Mouse (Mus musculus): Measurements from ENCODE around the gene Glb1l. TPM values are rescaled to one million over a fixed set of nuclear protein-coding genes. Genes with fewer than 3 reads are reported as not detected.
A peak's percentile ranks its signal among the peaks of the same experiment; 100 is the strongest.

Glb1l gene
- polyA plus RNA-seq, 1 experiment = 27.1 TPM

- no peak for TF ChIP-seq CTCF (IDR thresholded peaks at IDR 0.05; ENCODE audit: low read depth, low read length)
- Histone ChIP-seq H3K4me1 (ENCODE audit: control insufficient read depth, insufficient read depth, low read length) (peaks cover 43% of the 10 kb centered on the region), H3K27ac (ENCODE audit: insufficient read depth, low read depth, low read length) (no peak overlapping the region), H3K4me3 (ENCODE audit: insufficient read depth, low read length) (peak overlapping the region; percentile 96)
These were observed 612 bp upstream of the Glb1l start for GRCm38 (mm10) chr1:75211141-75211708.

DNA sequence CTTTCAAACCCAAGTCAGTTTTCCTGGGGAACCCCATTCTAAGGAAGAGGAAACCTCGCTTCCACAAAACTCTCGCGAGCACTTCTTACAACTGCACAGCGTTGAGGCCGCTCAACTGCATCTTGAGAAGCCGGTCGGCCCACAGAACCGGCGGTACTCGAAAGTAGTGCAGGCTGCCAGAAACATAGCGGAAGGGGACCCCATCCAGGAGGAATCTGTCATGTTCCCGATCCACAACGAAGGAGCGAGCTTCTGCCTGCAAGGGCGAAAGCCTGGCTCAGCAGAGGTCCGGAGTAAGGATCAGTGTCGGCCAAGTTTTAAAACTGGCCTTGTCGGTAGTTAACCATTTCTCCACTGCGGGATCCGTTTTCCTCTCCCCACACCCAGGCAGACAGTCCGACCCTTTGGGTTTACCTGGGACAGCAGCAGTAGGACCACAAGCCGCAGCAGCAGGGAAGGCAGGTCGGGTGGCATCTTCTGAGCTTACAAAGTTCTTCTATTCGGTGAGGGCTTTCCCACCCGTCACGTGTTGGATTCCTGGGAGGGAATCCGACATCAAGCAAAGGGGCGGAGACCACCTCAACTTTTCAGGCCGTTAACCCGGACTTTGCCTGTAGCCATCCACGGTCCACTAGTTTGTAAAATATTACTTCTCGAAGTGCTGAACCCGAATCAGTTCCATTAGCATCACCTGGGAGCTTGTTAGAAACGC is 1.5 kb downstream of the Glb1l start:
- TF ChIP-seq CTCF (IDR thresholded peaks at IDR 0.05; ENCODE audit: low read depth, low read length) = no peak
- TF ChIP-seq POLR2A (IDR thresholded peaks at IDR 0.05; ENCODE audit: borderline replicate concordance, low read depth, low read length) = no peak
- H3K27ac ChIP-seq (ENCODE audit: insufficient read depth, low read depth, low read length) = no peak overlapping the region
- peak overlapping the region; percentile 59 for H3K4me3 ChIP-seq (ENCODE audit: insufficient read depth, low read length)
- peaks cover 28% of the 10 kb centered on the region for H3K4me1 ChIP-seq (ENCODE audit: control insufficient read depth, insufficient read depth, low read length)

GRCm38 (mm10) chr1:75201236-75201635 is 9.4 kb downstream of the Glb1l start:
- H3K4me1 ChIP-seq (ENCODE audit: control insufficient read depth, insufficient read depth, low read length) = no peaks in the 10 kb centered on the region
- no peak overlapping the region for H3K4me3 ChIP-seq (ENCODE audit: insufficient read depth, low read length)
- TF ChIP-seq POLR2A (IDR thresholded peaks at IDR 0.05; ENCODE audit: borderline replicate concordance, low read depth, low read length) (no peak), CTCF (IDR thresholded peaks at IDR 0.05; ENCODE audit: low read depth, low read length) (no peak)
- no peak overlapping the region for H3K27ac ChIP-seq (ENCODE audit: insufficient read depth, low read depth, low read length)

DNA sequence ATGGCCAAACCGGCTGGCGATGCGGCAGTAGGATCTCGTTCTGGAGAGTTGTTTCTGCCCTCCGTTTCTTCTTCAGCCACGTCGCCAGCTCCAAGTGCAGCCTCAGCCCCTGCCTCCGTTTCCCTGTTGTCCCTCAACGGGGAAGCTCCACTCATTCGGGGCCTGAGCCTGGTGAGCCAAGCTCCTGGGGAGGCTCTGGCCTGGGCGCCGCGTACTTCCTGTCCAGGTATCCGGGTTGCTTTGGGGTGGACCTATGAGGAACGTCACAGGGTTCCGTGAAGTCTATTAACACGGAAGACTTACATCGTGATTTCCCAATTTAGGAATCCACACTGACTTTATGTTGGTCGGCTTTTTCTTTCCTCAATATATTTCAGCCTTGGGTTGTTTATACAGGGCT is 18.2 kb downstream of the Glb1l start:
- Histone ChIP-seq H3K4me1 (ENCODE audit: control insufficient read depth, insufficient read depth, low read length) (peaks cover 29% of the 10 kb centered on the region), H3K27ac (ENCODE audit: insufficient read depth, low read depth, low read length) (peak overlapping the region; percentile 89), H3K4me3 (ENCODE audit: insufficient read depth, low read length) (peak overlapping the region; percentile 90)
- no peak for TF ChIP-seq POLR2A (IDR thresholded peaks at IDR 0.05; ENCODE audit: borderline replicate concordance, low read depth, low read length)
- no peak for TF ChIP-seq CTCF (IDR thresholded peaks at IDR 0.05; ENCODE audit: low read depth, low read length)

GRCm38 (mm10) chr1:75191622-75192402 is 18.8 kb downstream of the Glb1l start, which contains the start of the genes Ankzf1 and Atg9a:
TSS of gene Ankzf1 (plus strand) at chr1:75192151.
TSS of gene Atg9a (minus strand) at chr1:75192196.
- H3K27ac ChIP-seq (ENCODE audit: insufficient read depth, low read depth, low read length) = peak within 1 kb of the TSS; percentile 89
- TF ChIP-seq POLR2A (IDR thresholded peaks at IDR 0.05; ENCODE audit: borderline replicate concordance, low read depth, low read length) = peak; percentile 79; the same call in 1 of the 2 replicates
- no peak for TF ChIP-seq CTCF (IDR thresholded peaks at IDR 0.05; ENCODE audit: low read depth, low read length)
- peak within 1 kb of the TSS; percentile 90 for H3K4me3 ChIP-seq (ENCODE audit: insufficient read depth, low read length)
- peaks cover 32% of the 10 kb centered on the region for H3K4me1 ChIP-seq (ENCODE audit: control insufficient read depth, insufficient read depth, low read length)

- peak overlapping the region; percentile 76 for H3K4me3 ChIP-seq (ENCODE audit: insufficient read depth, low read length)
- peaks cover 32% of the 10 kb centered on the region for H3K4me1 ChIP-seq (ENCODE audit: control insufficient read depth, insufficient read depth, low read length)
- no peak overlapping the region for H3K27ac ChIP-seq (ENCODE audit: insufficient read depth, low read depth, low read length)
- no peak for TF ChIP-seq CTCF (IDR thresholded peaks at IDR 0.05; ENCODE audit: low read depth, low read length)
- no peak for TF ChIP-seq POLR2A (IDR thresholded peaks at IDR 0.05; ENCODE audit: borderline replicate concordance, low read depth, low read length)
These were observed 19.4 kb downstream of the Glb1l start for GRCm38 (mm10) chr1:75191258-75191621.

GRCm38 (mm10) chr1:75190577-75190976 is 20.0 kb downstream of the Glb1l start:
- TF ChIP-seq POLR2A (IDR thresholded peaks at IDR 0.05; ENCODE audit: borderline replicate concordance, low read depth, low read length) = no peak
- no peak for TF ChIP-seq CTCF (IDR thresholded peaks at IDR 0.05; ENCODE audit: low read depth, low read length)
- peaks cover 32% of the 10 kb centered on the region for H3K4me1 ChIP-seq (ENCODE audit: control insufficient read depth, insufficient read depth, low read length)
- H3K4me3 ChIP-seq (ENCODE audit: insufficient read depth, low read length) = no peak overlapping the region
- no peak overlapping the region for H3K27ac ChIP-seq (ENCODE audit: insufficient read depth, low read depth, low read length)

GRCm38 (mm10) chr1:75187914-75188483 is 22.6 kb downstream of the Glb1l start:
- TF ChIP-seq CTCF (IDR thresholded peaks at IDR 0.05; ENCODE audit: low read depth, low read length) (no peak), POLR2A (IDR thresholded peaks at IDR 0.05; ENCODE audit: borderline replicate concordance, low read depth, low read length) (no peak)
- H3K4me3 ChIP-seq (ENCODE audit: insufficient read depth, low read length) = no peak overlapping the region
- H3K4me1 ChIP-seq (ENCODE audit: control insufficient read depth, insufficient read depth, low read length) = peaks cover 32% of the 10 kb centered on the region
- no peak overlapping the region for H3K27ac ChIP-seq (ENCODE audit: insufficient read depth, low read depth, low read length)

DNA sequence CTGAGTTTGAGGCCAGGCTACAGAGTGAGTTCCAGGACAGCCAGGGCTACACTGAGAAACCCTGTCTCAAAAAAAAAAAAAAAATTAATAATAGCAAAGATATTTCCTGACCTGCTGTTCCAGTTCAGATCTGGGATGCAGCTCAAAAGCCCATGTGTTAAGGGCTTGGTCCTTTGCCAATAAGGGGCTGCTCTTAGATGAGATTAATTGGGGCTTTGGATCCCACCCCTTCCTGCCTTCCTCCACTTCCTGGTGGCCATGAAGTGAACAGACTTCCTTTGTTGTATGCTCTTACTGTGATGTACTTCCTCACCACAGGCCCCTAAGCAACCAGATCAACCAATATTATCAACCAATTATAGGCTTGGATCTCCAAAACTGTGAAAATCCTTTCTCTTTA is 23.5 kb downstream of the Glb1l start:
- H3K27ac ChIP-seq (ENCODE audit: insufficient read depth, low read depth, low read length) = no peak overlapping the region
- H3K4me3 ChIP-seq (ENCODE audit: insufficient read depth, low read length) = no peak overlapping the region
- TF ChIP-seq CTCF (IDR thresholded peaks at IDR 0.05; ENCODE audit: low read depth, low read length) = no peak
- TF ChIP-seq POLR2A (IDR thresholded peaks at IDR 0.05; ENCODE audit: borderline replicate concordance, low read depth, low read length) = no peak
- peaks cover 32% of the 10 kb centered on the region for H3K4me1 ChIP-seq (ENCODE audit: control insufficient read depth, insufficient read depth, low read length)

Data from bone marrow macrophage, adult 2 months (primary cell).